Mouse (Mus musculus) embryo, embryonic 10 days (tissue): ENCODE data around the gene Gbp3.
A peak's percentile ranks its signal among the peaks of the same experiment; 100 is the strongest.
"Not testable (repeated sequence)": the region's sequence is repeated elsewhere in the genome, so short reads cannot be mapped to it uniquely, and the experiment has no call there.

Experiments
- DNase-seq: peaks from one replicate; pipeline ENCODE4 v3.0.0-alpha.2; 2015; ENCODE audit warnings: low spot score

Gene Gbp3

DNA sequence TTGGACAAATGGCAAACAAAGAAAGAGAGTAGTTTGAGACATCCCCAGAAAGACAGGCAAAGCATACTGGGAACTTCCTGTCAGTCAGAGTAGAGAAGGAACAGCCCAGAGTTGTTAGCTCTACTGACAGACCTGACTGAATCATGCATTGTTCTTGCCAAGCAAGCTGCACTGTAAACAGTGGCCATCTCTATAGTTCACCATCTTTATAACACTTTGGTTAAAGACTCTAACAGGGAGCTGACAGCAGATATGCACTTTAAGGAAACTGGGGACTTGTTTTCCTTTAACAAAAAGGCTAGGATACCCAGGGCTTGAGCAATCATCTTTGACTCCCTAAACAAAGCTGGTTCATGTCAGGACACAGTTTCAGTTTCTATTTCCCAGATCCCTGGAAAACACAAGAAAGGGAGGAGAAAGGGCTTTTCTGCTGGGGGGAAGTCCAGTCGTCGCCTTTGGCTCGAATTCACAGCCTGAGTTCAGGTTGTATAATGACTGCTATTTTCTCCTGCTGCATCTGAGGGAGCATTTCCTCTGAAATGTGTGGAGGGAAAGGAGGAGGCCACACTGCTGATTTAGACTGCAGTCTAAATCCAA is at the start of gene Gbp3:
Gene Gbp3 (plus strand): TSS at position 395 of the 597 bp plus-strand sequence.
- DNase-seq = peak; percentile 6

- DNase-seq = no peak
These were observed 31.7 kb upstream of the Gbp3 start for GRCm38 (mm10) chr3:142528116-142528515.

DNA sequence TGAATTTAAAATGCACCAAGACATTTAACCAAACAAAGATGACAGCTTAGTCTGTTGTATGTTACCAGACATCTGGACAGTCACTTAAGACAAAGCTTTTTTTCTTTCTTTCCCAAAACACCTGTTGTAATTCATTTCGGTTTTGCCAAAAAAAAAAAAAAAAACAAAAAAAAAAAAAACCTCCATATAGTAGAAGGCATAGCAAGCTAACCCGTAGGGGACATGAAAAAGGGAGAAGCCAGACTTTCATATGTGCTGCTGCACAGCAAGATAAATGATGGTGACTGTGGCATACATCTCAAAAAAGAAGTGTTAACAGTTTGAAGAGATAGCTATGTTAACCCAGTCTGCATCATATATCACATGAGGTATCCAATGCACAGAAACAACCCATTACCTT is 30.2 kb upstream of the Gbp3 start:
- no peak for DNase-seq

- DNase-seq = peak; percentile 54
These were observed 29.5 kb upstream of the Gbp3 start, which contains the start of gene Gbp7 for GRCm38 (mm10) chr3:142530087-142530953. TSS of gene Gbp7 (plus strand) at chr3:142530342.

- DNase-seq = no peak
These were observed 28.2 kb upstream of the Gbp3 start for GRCm38 (mm10) chr3:142531595-142531994.

- DNase-seq = no peak
These were observed 26.6 kb upstream of the Gbp3 start for GRCm38 (mm10) chr3:142533185-142533584.

DNA sequence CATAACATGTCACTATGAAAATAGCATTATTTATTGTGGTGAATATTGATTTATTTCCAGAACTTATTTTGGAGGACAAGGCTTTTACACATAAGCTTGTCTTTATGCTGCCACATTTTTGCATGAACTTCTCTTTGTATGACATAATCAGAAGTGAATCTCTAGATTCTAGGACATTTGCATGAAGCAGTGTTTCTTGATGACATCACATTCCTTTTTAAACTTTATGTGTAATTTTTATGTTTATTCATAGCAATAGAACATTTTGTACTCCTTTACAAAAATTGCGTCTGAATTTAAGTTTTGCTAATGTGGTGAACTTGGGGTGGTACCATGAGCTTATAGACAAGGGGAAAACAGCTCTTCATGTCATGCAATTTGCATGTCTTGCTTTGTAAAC is 24.2 kb upstream of the Gbp3 start:
- DNase-seq = no peak

- no peak for DNase-seq
These were observed 18.4 kb upstream of the Gbp3 start for GRCm38 (mm10) chr3:142541391-142541790.

DNA sequence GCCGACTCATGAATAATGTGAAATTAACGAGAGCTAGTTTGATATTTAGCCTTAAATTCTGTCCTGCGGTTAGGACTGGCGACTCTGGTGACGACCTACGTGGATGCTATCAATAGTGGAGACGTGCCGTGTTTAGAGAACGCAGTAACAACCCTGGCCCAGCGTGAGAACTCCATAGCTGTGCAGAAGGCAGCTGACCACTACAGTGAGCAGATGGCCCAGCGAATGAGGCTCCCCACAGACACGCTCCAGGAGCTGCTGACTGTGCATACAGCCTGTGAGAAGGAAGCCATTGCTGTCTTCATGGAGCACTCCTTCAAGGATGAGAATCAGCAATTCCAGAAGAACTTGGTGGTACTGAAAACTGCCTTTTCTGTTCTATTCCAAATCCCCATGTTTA is 17.1 kb upstream of the Gbp3 start:
- DNase-seq = not testable (repeated sequence)

DNA sequence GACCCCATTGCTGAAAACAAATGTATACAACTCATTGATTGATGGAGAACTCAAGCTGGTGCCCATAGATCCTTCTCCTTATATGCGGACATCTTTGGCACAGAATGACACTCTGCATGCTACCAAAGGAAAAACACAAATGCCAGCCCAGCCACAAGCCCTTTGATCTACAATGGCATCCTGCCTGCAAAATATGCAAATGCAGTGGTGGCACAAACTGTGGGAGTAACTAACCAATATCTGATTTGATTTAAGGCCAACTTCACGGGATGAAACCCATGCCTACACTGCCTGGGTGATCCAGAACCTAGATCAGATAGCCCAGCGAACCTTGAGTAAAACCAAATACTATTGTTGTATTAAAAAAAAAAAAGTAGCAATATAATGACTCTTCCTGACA is 13.1 kb upstream of the Gbp3 start:
- no peak for DNase-seq

- DNase-seq = no peak
These were observed 9.7 kb upstream of the Gbp3 start for GRCm38 (mm10) chr3:142550052-142550676.

DNA sequence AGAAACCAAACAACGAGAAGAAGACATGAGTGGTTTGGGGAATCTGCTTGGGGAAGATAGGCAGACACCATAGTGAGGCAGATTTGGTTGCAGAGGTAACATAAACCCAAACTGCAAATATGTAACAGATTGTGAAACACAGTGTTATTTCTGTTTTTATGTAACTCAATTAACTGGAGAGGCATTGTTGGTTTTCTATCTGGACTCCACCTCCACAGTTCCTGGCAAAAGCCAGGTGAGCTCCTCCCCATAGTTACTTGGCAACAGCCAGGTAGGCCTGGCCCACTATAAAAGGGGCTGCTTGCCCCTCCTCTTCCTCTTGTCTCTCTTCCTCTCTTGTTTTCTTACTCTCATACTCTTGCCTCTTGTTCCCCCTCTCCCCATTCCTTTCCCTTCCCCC is 5.2 kb upstream of the Gbp3 start:
- no peak for DNase-seq

DNA sequence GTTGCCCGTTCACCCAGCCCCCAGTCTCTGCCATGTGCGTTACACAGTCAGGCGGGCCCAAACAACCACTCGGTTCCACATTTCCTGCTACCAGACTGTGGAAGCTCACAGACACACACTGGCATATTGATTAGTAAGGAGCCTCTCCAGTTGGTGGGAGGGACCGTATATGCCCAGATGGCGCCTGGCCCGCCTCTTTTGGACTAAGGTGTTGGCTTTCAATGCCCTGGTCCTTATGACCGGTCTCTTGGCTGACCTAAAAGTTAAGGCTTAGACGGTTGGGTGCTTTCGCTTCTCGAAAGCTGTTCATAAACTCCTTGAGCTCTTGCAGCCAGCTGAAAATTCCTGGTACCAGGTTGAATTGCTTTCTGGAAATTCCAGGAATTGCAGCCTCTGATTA is 4.2 kb upstream of the Gbp3 start:
- no peak for DNase-seq

- peak; percentile 93 for DNase-seq
These were observed 596 bp downstream of the Gbp3 start for GRCm38 (mm10) chr3:142560296-142560948.

DNA sequence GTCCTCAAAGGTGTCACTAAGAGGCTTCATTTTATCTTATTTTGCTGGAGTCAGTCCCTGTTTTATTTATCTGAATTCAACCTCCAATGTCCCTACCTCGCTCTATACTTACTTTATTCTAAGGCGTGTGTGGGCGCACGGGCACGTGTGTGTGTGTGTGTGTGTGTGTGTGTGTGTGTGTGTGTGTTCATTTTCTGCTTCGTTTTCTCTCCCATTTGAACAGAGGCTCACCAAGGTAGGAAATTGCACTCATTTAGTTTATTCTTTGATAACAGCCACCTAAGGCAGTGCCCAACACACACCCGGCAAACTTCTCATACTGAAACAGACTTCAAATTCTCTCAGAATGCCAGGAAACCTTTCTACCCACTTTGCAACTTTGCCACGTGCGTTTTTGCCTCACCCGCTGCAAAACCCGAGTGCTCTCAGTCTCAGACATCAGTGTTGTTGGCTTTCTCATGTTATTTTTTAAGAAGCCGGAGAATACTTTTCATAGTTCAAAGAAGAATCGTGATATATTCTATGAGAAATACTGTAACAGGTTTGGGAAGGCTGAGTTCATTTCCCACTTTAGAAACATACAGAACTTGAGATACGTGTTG is 1.3 kb downstream of the Gbp3 start:
- no peak for DNase-seq

DNA sequence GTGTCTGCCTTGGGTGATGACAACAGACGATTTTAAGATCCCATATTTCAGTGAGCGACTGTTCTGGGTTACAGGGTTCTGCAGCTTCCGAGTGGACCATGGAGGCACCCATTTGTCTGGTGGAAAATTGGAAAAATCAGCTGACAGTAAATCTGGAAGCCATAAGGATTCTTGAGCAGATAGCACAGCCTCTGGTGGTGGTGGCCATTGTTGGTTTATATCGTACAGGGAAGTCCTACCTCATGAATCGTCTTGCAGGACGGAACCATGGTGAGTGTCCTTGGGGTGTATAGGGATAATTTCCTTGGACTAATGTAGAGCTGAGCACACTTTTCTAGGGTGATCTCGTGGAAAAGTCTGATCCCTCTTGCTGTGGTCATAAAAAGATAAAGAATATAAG is 1.8 kb downstream of the Gbp3 start:
- DNase-seq = no peak

- DNase-seq = not testable (repeated sequence)
These were observed 7.7 kb downstream of the Gbp3 start for GRCm38 (mm10) chr3:142567490-142567889.

- DNase-seq = no peak
These were observed 10.9 kb downstream of the Gbp3 start for GRCm38 (mm10) chr3:142570738-142571137.

GRCm38 (mm10) chr3:142577108-142577507 is 17.3 kb downstream of the Gbp3 start:
- DNase-seq = no peak

DNA sequence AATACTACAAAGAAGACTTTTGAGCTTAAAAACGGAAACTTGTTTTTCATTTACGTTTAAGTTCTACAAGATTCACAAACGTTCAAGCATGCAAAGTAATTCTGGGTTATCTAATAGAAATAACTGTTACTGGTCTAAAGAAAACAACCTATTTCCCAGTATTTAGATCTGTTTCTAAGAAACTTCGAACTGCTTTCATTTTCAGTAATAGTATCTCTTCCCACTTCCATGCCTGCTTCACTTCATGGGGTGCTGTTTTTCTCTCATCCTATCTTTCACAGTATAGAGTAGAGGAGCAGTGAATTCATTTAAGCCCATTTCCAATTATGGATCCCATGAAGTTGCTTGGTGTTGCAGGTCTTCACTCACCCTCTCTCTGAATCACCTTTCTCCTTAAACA is 18.5 kb downstream of the Gbp3 start:
- no peak for DNase-seq

DNA sequence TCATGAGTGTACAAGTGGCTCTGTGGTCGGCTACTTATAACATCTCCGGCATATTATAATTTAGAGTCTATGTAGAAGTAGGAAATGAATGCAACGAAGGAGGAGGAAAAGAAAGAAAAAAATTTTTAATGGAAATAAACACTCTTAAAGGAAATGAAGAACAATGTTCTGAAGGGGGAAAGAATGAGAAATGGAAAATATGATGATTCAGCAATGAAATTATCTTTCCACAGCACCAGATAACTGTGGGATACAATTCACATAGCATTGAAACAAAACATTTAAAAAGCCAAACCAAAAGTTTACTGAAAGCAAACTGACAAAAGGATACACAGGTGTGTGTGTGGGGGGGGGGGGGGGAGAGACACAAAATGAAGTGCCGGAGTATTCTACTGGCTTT is 23.2 kb downstream of the Gbp3 start:
- no peak for DNase-seq

- no peak for DNase-seq
These were observed 27.6 kb downstream of the Gbp3 start for GRCm38 (mm10) chr3:142587386-142587785.
